Mouse (Mus musculus) right cerebral cortex, adult 2 months (tissue): ENCODE results near the gene BC003965.
"Not testable (repeated sequence)": the region's sequence is repeated elsewhere in the genome, so short reads cannot be mapped to it uniquely, and the experiment has no call there.

Experiments used
- DNase-seq, 2 experiments: peaks; one replicate each; pipeline ENCODE4 v3.0.0; 2021 to 2022; ENCODE audit warnings: low spot score in 2 of 2

BC003965 gene

DNA sequence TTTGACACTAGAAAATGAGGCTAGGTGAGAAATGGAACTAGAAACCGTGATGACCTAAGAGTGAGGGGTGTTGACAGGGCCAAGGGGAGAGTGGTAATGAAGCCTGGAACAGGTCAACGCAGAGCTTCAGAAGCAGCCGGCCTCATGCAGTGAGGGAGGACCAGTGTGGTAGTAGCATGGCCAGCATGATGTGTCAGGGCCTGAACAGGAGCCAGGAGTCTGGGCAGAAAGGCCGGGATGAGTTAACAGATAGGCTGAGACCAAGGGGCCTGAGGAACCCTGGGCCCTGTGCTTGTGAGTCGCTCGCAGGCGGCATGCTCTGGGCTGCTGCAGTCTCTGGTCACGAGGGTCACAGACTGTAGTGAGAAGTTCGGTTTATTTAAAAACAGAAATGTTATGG lies 34.6 kb downstream of the BC003965 start:
- no peak for DNase-seq

DNA sequence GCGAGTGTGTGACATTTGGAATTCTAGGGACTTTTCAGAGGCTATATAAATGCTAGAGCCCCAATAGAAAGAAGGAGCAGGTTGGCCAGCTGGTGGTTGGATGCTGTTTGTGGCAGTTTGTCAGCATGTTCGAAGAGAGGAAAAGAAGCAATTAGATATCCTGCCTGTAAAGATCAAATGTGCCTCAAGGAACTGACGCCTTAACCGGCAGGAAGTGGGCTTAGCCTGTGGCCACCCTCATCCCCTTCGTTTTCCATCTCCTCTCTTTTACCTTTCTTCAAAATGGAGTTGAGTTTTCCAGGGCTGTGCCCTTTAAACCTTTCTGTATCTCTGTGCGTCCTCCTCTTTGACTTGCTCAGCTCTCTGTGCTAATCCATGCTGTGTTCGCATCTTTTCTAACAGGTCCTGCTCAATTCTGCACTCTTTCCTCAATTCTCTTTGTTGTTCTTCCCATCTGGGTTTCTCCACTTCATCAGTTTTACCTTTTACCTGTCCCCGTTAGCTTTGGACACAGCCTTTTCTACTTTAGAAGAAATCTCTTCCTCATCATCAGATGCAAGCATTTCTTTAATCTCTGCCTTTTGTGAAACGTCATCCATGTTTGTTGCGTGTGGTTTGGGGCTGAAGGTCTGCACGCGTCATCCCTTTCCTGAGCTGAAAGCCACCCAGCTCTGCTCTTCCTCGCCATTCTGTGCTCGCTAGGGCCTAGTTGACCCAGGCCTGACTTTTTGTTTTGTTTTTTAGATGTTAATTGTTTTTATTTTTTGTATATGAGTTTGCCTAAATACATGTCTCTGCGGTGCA lies 35.3 kb downstream of the BC003965 start:
- DNase-seq: no peak

DNA sequence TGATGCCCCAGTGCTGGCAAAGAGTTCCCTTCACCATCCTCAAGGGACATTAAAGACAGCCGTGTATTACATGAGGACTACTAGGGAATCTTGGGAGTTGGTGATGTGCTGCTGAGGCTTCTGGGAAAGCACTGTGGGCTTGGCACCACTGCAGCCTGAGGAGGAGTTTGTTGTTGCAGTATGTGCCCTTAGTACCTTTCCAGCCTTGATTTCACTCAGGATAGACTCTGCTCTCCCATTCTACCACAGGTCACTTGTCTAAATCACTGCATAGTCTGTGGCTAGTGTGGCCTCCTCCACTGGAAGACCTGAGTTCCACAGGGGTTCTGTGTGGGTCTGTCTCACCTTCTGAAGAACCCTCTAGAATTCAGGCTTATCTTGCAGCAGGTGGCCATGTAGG lies 36.4 kb downstream of the BC003965 start:
- no peak for DNase-seq

DNA sequence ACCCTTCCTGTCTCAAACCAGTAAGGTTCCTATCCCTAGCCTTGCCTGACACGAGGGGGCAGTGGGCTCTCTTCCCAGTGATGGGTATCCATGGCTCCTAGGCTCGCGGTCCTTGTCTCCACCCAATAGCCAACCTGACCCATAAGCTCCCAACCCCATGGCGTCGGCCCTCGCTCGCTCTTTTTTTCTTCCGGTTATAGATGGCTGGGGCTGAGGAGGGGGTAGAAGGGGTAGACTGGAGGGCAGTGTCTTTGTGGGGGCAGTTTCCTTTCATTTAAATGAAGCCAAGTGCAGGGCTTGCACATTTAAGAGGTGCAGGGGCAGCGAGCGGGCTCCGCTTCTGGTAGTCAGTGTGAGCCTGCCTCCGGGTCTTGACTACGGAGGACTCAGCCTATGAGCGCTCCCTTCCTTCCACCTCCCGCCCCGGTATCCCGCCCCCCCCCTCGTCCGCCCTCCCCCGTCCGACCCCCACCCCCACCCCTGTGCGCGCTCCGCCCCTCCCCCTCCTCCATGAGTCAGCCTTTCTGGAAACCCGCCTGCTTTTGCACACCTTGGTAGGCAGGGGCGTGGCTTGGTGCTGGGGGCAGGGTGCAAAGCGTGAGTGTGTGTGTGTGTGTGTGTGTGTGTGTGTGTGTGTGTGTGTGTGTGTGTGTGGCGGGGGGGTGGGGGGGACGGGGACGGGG lies 37.6 kb downstream of the BC003965 start:
- peak; percentile 56 to 64 for DNase-seq

DNA sequence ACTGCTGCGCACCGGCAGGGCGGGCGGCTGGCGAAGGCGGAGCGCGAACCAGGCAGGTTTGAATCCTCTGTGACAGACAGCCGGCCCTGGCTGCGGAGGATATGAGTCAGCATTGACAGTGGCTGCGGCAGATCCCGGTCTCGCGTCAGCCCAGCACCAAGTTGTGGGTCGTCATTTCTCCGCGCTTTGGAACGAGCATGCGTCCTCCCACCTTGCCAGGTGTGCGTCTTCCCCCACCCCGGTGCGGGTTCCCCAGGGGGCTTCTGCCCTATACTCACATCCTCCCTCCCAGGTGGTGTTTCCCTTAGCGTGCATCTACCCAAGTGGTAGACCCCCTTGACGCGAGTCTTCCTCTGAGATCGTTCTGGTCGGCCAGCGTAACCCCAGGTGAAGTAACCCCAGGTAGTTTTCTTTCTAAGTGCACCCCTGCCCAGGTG lies 38.2 kb downstream of the BC003965 start:
- peak; percentile 46 to 55 for DNase-seq

DNA sequence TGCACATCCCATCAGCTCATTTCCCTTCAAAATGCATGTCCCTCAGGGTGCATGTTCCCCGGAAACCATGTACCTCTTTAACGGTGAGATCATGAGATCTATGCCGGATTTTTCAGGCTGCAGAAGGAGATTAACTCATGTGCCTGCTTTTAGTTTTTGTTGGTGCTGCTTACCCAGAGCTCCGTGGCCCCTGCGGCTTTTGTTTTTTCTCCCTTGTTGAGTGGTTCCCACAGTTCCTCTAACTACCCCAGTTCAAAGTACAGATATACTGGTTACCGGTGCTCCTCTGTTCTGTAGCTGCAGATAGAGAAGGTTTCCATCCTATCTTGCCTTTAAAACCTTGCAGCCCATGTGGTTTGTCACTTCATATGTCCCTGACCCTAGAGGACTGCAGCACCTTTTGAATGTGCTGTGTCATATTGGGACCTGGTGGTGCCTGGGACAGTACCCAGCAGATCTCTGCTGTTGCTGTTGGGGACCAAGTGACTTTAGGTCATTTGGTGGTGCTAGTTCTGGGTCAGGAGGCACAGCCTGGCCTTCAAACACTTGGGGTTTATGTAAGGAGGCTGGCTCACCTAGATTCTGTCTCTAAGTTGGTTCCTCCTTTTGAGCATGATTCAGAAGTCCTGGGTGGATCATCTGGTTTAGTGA lies 38.7 kb downstream of the BC003965 start:
- DNase-seq: no peak

DNA sequence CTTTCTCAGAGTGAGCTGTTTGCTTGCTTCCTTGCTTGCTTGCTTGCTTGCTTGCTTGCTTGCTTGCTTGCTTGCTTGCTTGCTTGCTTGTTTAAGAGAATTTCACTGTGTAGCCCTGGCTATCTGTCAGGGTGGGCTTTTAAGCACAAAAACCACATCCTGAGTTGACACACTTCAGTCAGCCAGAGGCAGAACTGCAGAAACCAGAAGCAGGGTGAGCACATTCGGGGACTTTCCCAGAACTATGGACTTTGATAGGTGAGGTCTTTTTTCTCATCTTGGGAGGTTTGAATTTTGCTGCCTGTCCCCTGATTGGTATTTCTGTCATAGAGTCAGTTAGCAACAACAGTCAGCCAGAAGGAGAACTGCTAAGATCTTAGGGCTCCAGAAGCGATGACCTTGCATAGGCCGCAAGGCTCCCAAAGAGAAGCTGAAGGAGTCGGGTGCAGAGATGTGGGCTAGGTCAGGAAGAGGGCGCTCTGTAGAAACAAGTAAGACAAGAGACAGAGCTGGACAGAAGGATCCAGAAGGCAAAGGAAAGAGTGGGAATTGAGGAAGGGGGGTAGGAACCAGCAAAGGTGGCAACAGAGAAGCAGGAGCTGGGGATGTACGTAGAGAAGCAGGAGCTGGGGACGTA lies 40.4 kb downstream of the BC003965 start:
- DNase-seq: no peak

DNA sequence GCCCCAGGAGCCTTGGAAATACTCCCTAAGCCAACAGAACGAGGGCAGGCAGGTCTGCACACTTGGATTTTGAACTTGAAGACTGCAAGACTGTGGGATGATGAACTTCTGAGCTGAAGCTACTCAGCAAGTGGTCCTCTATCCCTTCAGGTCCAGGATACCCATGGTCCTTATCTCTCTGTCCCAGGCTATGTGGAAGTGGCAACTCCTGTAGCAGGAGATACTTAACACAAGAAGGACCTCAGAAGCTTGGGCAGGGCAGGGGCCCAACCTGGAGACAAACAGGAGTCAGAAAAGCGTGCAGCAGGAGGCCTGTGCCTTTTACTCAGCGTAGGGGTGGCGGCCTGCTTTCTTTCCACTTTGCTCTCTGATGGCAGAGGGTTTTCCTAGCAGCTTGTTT lies 41.3 kb downstream of the BC003965 start:
- DNase-seq: no peak

DNA sequence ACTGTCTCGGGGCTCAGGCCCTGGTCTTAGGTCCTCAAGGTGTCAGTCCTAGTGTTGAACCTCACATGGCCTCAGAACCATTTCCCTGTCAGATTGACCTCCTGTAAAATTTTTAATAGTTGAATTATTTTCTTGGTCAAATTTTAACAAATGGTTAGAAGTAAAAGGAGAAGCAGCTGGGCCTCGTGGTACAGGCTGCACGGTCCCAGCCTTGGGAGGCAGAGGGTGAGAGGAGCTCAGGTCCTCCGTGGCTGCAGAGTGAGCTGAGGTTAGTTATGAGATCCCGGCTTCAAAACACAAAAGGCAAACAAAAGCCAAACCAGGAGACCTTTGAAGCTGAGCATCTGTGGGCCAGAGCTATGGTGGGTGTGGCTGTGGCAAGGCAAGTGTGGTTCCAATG lies 43.6 kb downstream of the BC003965 start:
- DNase-seq: no peak

DNA sequence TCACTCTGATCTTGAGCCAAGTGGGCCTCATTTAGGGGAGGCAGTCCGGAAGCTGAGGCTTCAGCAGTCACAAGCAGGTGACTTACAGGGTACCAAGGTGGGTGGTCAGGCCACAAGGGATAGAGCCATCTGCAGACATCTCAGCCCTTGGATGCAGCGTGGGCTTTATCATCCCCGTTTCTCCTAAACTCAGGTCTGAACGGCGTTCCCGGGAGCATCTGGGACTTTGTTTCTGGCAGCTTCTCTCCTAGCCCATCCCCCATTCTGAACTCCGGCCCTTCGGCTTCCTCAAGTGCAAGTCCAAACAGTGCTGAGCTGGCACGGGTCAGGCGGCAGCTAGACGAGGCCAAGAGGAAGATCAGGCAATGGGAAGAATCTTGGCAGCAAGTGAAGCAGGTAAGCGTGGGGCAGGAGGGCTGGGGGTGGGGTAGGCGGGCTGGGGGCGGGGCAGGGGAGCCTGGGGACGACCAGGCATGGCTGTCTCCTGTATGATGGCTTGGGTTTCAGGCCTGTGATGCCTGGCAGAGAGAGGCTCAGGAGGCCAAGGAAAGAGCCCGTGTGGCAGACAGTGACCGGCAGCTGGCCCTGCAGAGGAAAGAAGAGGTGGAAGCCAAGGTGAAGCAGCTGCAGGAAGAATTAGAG lies 45.8 kb downstream of the BC003965 start:
- not testable (repeated sequence) for DNase-seq

DNA sequence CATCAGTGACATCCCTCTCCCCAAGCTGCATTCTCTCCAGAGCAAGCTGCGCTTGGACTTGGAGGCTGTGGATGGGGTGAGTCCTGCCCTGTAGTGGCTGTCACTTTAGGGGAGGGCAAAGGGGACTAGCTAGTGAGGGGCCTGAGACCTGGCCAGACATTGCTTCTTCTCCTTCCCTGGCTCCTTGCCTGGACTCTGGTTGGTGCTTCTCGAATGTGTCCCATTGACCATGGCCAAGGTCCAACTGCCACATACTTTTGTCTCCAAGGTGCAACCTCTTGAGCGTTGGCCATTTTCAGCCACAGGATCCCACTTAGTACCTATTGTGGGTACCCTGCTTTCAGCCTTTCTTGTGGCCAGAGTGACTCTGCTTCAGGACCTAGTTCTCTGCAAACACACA lies 46.3 kb downstream of the BC003965 start:
- no peak for DNase-seq

DNA sequence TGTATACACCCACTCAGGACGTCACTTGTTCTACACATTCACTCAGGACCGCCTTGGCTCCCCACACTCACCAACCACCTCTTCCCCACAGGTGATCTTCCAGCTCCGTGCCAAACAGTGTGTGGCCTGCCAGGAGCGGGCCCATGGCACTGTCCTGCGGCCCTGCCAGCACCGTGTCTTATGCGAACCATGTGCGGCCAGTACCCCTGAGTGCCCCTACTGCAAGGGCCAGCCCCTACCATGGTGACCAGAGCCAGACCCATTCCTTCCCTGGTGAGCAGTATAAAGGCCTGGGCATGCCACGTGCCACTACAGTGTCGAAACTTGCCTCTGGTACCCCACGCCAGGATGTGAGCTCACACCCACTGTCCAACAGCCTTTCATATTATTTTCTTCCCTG lies 47.3 kb downstream of the BC003965 start:
- not testable (repeated sequence) for DNase-seq

DNA sequence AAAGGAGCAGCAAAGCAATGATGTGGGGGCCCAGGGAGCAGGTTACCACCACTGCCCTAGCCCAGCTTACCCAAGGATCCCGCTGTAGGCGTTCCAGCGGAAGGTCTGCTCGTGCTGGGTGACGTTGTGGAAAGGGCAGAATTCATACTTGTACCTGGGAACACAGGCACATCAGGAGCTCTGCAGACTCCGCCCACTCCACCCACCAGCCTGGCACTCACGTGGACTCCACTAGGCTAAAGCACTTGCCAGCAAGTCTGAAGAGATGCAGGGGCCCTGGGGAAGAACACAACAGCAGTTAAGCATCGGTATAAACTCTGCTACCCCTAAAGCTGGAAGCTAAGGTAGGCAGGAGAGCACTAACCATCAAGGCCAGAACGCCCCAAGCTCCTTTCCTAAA lies 51.3 kb downstream of the BC003965 start:
- no peak for DNase-seq
